In the genomic region with DNA sequence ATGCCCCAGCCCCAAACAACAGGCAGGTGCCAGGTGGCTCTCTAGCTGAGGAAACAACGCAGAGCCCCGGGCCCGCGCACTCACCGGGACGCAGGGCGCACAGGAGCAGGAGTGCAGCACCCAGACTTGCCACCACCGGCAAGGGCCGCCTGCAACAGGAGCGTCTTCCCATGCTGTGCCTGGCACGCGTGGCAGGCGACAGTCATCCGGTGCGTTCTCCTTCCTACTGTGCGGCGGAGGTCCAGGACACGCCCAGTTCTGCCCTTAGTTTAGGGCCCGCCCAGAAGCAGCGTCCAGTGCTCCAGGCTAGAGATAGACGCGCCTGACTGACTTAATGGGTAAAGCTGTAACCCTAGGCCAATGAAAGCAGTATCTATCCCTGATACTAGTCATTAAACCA, we compare ENCODE assay signal across 8 mouse cellular contexts. TPM values are rescaled to one million over a fixed set of nuclear protein-coding genes. Genes with fewer than 3 reads are reported as not detected.
DNase-seq lines count a peak whose midpoint lies in the region; ATAC-seq and TF ChIP-seq lines count a peak whose summit lies in the region.

A gene (minus strand): TSS at position 195 of the 400 bp plus-strand sequence.

- H3K9me3 ChIP-seq in ES-E14 (ENCODE audit: control insufficient read depth, insufficient read depth, low read depth, low read length): no peaks in the 10 kb centered on the region
- H3K9me3 ChIP-seq in heart, embryonic 12.5 days (replicated peaks): no peaks in the 10 kb centered on the region
- H3K9me3 ChIP-seq in kidney, postnatal 0 days (replicated peaks; ENCODE audit: low read length): no peaks in the 10 kb centered on the region

- peak within 1 kb of the TSS; percentile 36 to 56; a peak in 3 of 4 replicates for H3K4me3 ChIP-seq in ES-E14 (ENCODE audit: insufficient read depth in 1 of 2, low read depth in 1 of 2, low read length in 2 of 2, poor library complexity in 1 of 2, severe bottlenecking in 1 of 2)
- peak within 1 kb of the TSS; percentile 29 for H3K4me3 ChIP-seq in heart, embryonic 12.5 days
- H3K4me3 ChIP-seq in kidney, postnatal 0 days (replicated peaks; ENCODE audit: low read depth, low read length): peak within 1 kb of the TSS; percentile 16; the same call in 1 of the 2 replicates
- no peak within 1 kb of the TSS for H3K4me3 ChIP-seq in thymus, adult 2 months (ENCODE audit: control insufficient read depth, insufficient read depth, low read length)

- peak; percentile 73 for ATAC-seq in common myeloid progenitor, adult 5-6 weeks (replicated peaks; ENCODE audit: low read depth, poor library complexity, severe bottlenecking)
- ATAC-seq in heart, embryonic 12.5 days (ENCODE audit: insufficient number of reproducible peaks, low FRiP score): no peak
- ATAC-seq in kidney, postnatal 0 days (replicated peaks; ENCODE audit: low FRiP score, low read depth): peak; percentile 38; the same call in 1 of the 2 replicates

- peak within 1 kb of the TSS; percentile 67 for H3K4me2 ChIP-seq in heart, embryonic 12.5 days
- peak within 1 kb of the TSS; percentile 51 for H3K4me2 ChIP-seq in kidney, postnatal 0 days (ENCODE audit: low read length)

- H3K27ac ChIP-seq in ES-E14 (ENCODE audit: insufficient read depth, low read depth, low read length, poor library complexity, severe bottlenecking): no peak within 1 kb of the TSS
- H3K27ac ChIP-seq in heart, embryonic 12.5 days (ENCODE audit: poor library complexity, severe bottlenecking): no peak within 1 kb of the TSS
- H3K27ac ChIP-seq in kidney, postnatal 0 days: no peak within 1 kb of the TSS
- H3K27ac ChIP-seq in thymus, adult 2 months (ENCODE audit: control insufficient read depth, insufficient read depth, low read length): no peak within 1 kb of the TSS

- no peaks in the 10 kb centered on the region for H3K36me3 ChIP-seq in ES-E14 (ENCODE audit: control insufficient read depth, insufficient read depth, low read length, poor library complexity, severe bottlenecking)
- no peaks in the 10 kb centered on the region for H3K36me3 ChIP-seq in heart, embryonic 12.5 days
- no peaks in the 10 kb centered on the region for H3K36me3 ChIP-seq in kidney, postnatal 0 days (ENCODE audit: insufficient read depth, low read length)
- H3K36me3 ChIP-seq in thymus, adult 2 months (ENCODE audit: control insufficient read depth, insufficient read depth, low read length): no peaks in the 10 kb centered on the region

- TF ChIP-seq POLR2A in thymus, adult 2 months (IDR thresholded peaks at IDR 0.05; ENCODE audit: control insufficient read depth, extremely low read depth, insufficient read depth, low read length, poor library complexity): no peak

- DNase-seq in ES-E14 (ENCODE audit: low read depth, low spot score): no peak
- peak; percentile 33 for DNase-seq in kidney, postnatal 0 days (ENCODE audit: low spot score)
- peak; percentile 36 to 48 for DNase-seq in lung, postnatal 4 days
- no peak for DNase-seq in right cerebral cortex, postnatal 4 days
- DNase-seq in layer of hippocampus, adult 8-10 months (ENCODE audit: low spot score in 2 of 2): no peak
- no peak for DNase-seq in thymus, adult 2 months

- in situ Hi-C loops in ES-E14 (cut with MboI; ENCODE audit: low sequenced_read_pairs in 2 of 2, unreplicated experiment in 2 of 2): loop anchor here in 1 of 2 experiments (25.0 kb wide), 1 partner anchor 638 kb away; no protein-coding TSS in a partner anchor

- TF ChIP-seq CTCF in kidney, postnatal 0 days (IDR thresholded peaks at IDR 0.05; ENCODE audit: low read depth): no peak
- no peak for TF ChIP-seq CTCF in thymus, adult 2 months (IDR thresholded peaks at IDR 0.05; ENCODE audit: borderline replicate concordance, control insufficient read depth, extremely low read depth, insufficient read depth, low read length, poor library complexity)

- peak within 1 kb of the TSS; percentile 2; the same call in 1 of the 2 replicates for H3K9ac ChIP-seq in ES-E14 (ENCODE audit: insufficient read depth, low read depth, low read length, poor library complexity, severe bottlenecking)
- H3K9ac ChIP-seq in heart, embryonic 12.5 days: peak within 1 kb of the TSS; percentile 50; the same call in 1 of the 2 replicates
- H3K9ac ChIP-seq in kidney, postnatal 0 days (ENCODE audit: low read depth, low read length): 0 out of 2 replicates have a peak within 1 kb of the TSS, but pooled peaks have one; percentile 37

- 0 out of 4 replicates have a peak, but pooled peaks cover 0 to 3% of the 10 kb centered on the region in 2 experiments for H3K4me1 ChIP-seq in ES-E14 (ENCODE audit: control insufficient read depth in 2 of 2, insufficient read depth in 2 of 2, low read length in 2 of 2, poor library complexity in 1 of 2)
- peaks cover 5% of the 10 kb centered on the region; the same call in 1 of the 2 replicates for H3K4me1 ChIP-seq in heart, embryonic 12.5 days (replicated peaks)
- no peaks in the 10 kb centered on the region for H3K4me1 ChIP-seq in kidney, postnatal 0 days (replicated peaks; ENCODE audit: insufficient read depth, low read length)
- H3K4me1 ChIP-seq in thymus, adult 2 months (replicated peaks; ENCODE audit: control insufficient read depth, insufficient read depth, low read length): no peaks in the 10 kb centered on the region

- H3K27me3 ChIP-seq in heart, embryonic 12.5 days (replicated peaks): peaks cover 28% of the 10 kb centered on the region
- H3K27me3 ChIP-seq in kidney, postnatal 0 days (ENCODE audit: insufficient read depth, low read length): no peaks in the 10 kb centered on the region
- no peaks in the 10 kb centered on the region for H3K27me3 ChIP-seq in thymus, adult 2 months (ENCODE audit: control insufficient read depth, insufficient read depth, low read length)

- 3% methylated on average over 22 of the region's 22 CpGs for WGBS in heart, embryonic 12.5 days
- 3% methylated on average over 22 of the region's 22 CpGs for WGBS in kidney, postnatal 0 days
- 10% methylated on average over 22 of the region's 22 CpGs for WGBS in thymus, adult 2 months

TF ChIP-seq in ES-E14, 5 proteins besides CTCF, POLR2A, EP300 and RAD21:
- no peak for TF ChIP-seq MAFK (IDR thresholded peaks at IDR 0.05; ENCODE audit: insufficient read depth, low read depth, low read length)
- TF ChIP-seq ZC3H11A (IDR thresholded peaks at IDR 0.05; ENCODE audit: borderline replicate concordance, low read depth, low read length): no peak
- no peak for TF ChIP-seq ZNF384 (IDR thresholded peaks at IDR 0.05; ENCODE audit: low read depth, low read length)
- TF ChIP-seq HCFC1 (IDR thresholded peaks at IDR 0.05; ENCODE audit: borderline replicate concordance, insufficient read depth, low read length): no peak
- TF ChIP-seq CHD2 (IDR thresholded peaks at IDR 0.05; ENCODE audit: low read depth, low read length): no peak
TF ChIP-seq in ES-E14: peak in this region for 0.

RNA-seq across cellular contexts. Expression of the gene that starts here (rescaled TPM):
- total RNA-seq in ES-E14 (2012; rRNA removed): 0.54 and 0.74 TPM in 2 replicates
- 0.29 TPM in 1 of 2 replicates, not detected in the other for total RNA-seq in common myeloid progenitor, adult 5-6 weeks (2017)
- 0.10 TPM in 1 of 2 replicates, not detected in the other for polyA plus RNA-seq in heart, embryonic 12.5 days (2016; fragmentation: Nextera tagmentation; extraction: Ambion mirVana)
- polyA plus RNA-seq in kidney, postnatal 0 days (2015; fragmentation: Nextera tagmentation; extraction: Ambion mirVana): 4.4 and 6.0 TPM in 2 replicates
- not detected for total RNA-seq in layer of hippocampus, adult 8-10 months (2022)
- 0.50 and 0.57 TPM in 2 replicates for polyA plus RNA-seq in thymus, adult 2 months (2012; rRNA removed)

Comparison
In these comparisons a context has a peak if more than half of its experiments do, and no peak if none do; other contexts are left out.
1. Peak in ATAC-seq in common myeloid progenitor, adult 5-6 weeks; RNA of the gene not detected or under 1 TPM.
2. DNase-seq: peak in kidney, postnatal 0 days (single experiment) and lung, postnatal 4 days (2 of 2); none in ES-E14 (single experiment), right cerebral cortex, postnatal 4 days (single experiment), layer of hippocampus, adult 8-10 months (0 of 2) and thymus, adult 2 months (single experiment).
3. Peak in every context shown above with its lines, with median percentiles within 50 percentile points of each other: H3K9ac ChIP-seq.